22 mouse cellular contexts compared by ENCODE assay signal in genomic region chr4:155005278-155005677, GRCm38 (mm10). TPM values are rescaled to one million over a fixed set of nuclear protein-coding genes. Genes with fewer than 3 reads are reported as not detected.
DNase-seq lines count a peak whose midpoint lies in the region; ATAC-seq and TF ChIP-seq lines count a peak whose summit lies in the region.
"Had no signal": no experiment of that assay in that cellular context is flagged by ENCODE, and none has a peak within 500 bp of the region (broad histone marks: within the 10 kb centered on the region; RNA-seq: fewer than 3 reads in every experiment).

No protein-coding gene starts in this region.

- 86% methylated on average over 3 of the region's 3 CpGs for whole genome bisulfite sequencing in forebrain, postnatal 0 days
- WGBS in forebrain, embryonic 13.5 days, result 88% methylated on average over 3 of the region's 3 CpGs
- WGBS in hindbrain, postnatal 0 days, result 91% methylated on average over 3 of the region's 3 CpGs
- 91% methylated on average over 3 of the region's 3 CpGs for WGBS in hindbrain, embryonic 10.5 days
- WGBS in midbrain, embryonic 10.5 days, result 88% methylated on average over 3 of the region's 3 CpGs
- 88% methylated on average over 3 of the region's 3 CpGs for WGBS in midbrain, postnatal 0 days

- H3K4me2 ChIP-seq in forebrain, postnatal 0 days (ENCODE audit: low read depth), result no peak overlapping the region
- H3K4me2 ChIP-seq in forebrain, embryonic 13.5 days, result no peak overlapping the region
- H3K4me2 ChIP-seq in hindbrain, postnatal 0 days (ENCODE audit: low read depth, low read length), result no peak overlapping the region
- H3K4me2 ChIP-seq in midbrain, postnatal 0 days (ENCODE audit: low read depth, low read length, poor library complexity, severe bottlenecking), result no peak overlapping the region
- H3K4me2 ChIP-seq: heart, embryonic 12.5 days; heart, embryonic 15.5 days had no signal

- H3K9ac ChIP-seq in forebrain, postnatal 0 days, result no peak overlapping the region
- no peak overlapping the region for H3K9ac ChIP-seq in forebrain, embryonic 13.5 days
- H3K9ac ChIP-seq in hindbrain, postnatal 0 days (replicated peaks; ENCODE audit: low read length), result no peak overlapping the region
- no peak overlapping the region for H3K9ac ChIP-seq in midbrain, postnatal 0 days (replicated peaks; ENCODE audit: low read length, poor library complexity, severe bottlenecking)
- H3K9ac ChIP-seq: heart, embryonic 12.5 days; heart, embryonic 15.5 days had no signal

- H3K27ac ChIP-seq in forebrain, postnatal 0 days (ENCODE audit: low read depth, low read length), result no peak overlapping the region
- H3K27ac ChIP-seq in forebrain, embryonic 13.5 days, result no peak overlapping the region
- H3K27ac ChIP-seq in hindbrain, postnatal 0 days, result no peak overlapping the region
- H3K27ac ChIP-seq in hindbrain, embryonic 10.5 days, result no peak overlapping the region
- H3K27ac ChIP-seq in midbrain, embryonic 10.5 days (replicated peaks), result 0 out of 2 replicates have a peak overlapping the region, but pooled peaks have one; percentile 30
- H3K27ac ChIP-seq in midbrain, postnatal 0 days (ENCODE audit: low read depth, low read length), result no peak overlapping the region
- H3K27ac ChIP-seq: forebrain, embryonic 10.5 days; heart, embryonic 15.5 days had no signal

- no peak overlapping the region for H3K4me3 ChIP-seq in forebrain, postnatal 0 days (ENCODE audit: low read depth, low read length)
- no peak overlapping the region for H3K4me3 ChIP-seq in forebrain, embryonic 13.5 days
- no peak overlapping the region for H3K4me3 ChIP-seq in hindbrain, postnatal 0 days (ENCODE audit: low read length)
- no peak overlapping the region for H3K4me3 ChIP-seq in hindbrain, embryonic 10.5 days
- no peak overlapping the region for H3K4me3 ChIP-seq in midbrain, embryonic 10.5 days
- no peak overlapping the region for H3K4me3 ChIP-seq in midbrain, postnatal 0 days (ENCODE audit: low read depth, low read length)
- H3K4me3 ChIP-seq: forebrain, embryonic 10.5 days; heart, embryonic 12.5 days; heart, embryonic 15.5 days had no signal

- peaks cover 3% of the 10 kb centered on the region; the same call in 1 of the 2 replicates for H3K36me3 ChIP-seq in forebrain, postnatal 0 days (ENCODE audit: insufficient read depth)
- H3K36me3 ChIP-seq in forebrain, embryonic 13.5 days (ENCODE audit: poor library complexity, severe bottlenecking), result no peaks in the 10 kb centered on the region
- H3K36me3 ChIP-seq in hindbrain, postnatal 0 days (ENCODE audit: insufficient read depth, low read length), result no peaks in the 10 kb centered on the region
- no peaks in the 10 kb centered on the region for H3K36me3 ChIP-seq in hindbrain, embryonic 10.5 days
- H3K36me3 ChIP-seq in midbrain, embryonic 10.5 days, result no peaks in the 10 kb centered on the region
- peaks cover 6% of the 10 kb centered on the region; the same call in 1 of the 2 replicates for H3K36me3 ChIP-seq in midbrain, postnatal 0 days (ENCODE audit: insufficient read depth, low read length)
- H3K36me3 ChIP-seq: forebrain, embryonic 10.5 days; heart, embryonic 12.5 days; heart, embryonic 15.5 days had no signal

- no peaks in the 10 kb centered on the region for H3K4me1 ChIP-seq in forebrain, postnatal 0 days (ENCODE audit: insufficient read depth)
- H3K4me1 ChIP-seq in forebrain, embryonic 13.5 days, result 0 out of 2 replicates have a peak, but pooled peaks cover 9% of the 10 kb centered on the region
- H3K4me1 ChIP-seq in hindbrain, postnatal 0 days (ENCODE audit: insufficient read depth, low read length), result 0 out of 2 replicates have a peak, but pooled peaks cover under 1% of the 10 kb centered on the region
- H3K4me1 ChIP-seq in hindbrain, embryonic 10.5 days (replicated peaks), result peaks cover 17% of the 10 kb centered on the region
- H3K4me1 ChIP-seq in midbrain, embryonic 10.5 days, result peaks cover 14% of the 10 kb centered on the region
- no peaks in the 10 kb centered on the region for H3K4me1 ChIP-seq in midbrain, postnatal 0 days (ENCODE audit: insufficient read depth, low read length)
- H3K4me1 ChIP-seq: heart, embryonic 15.5 days had no signal

- TF ChIP-seq CTCF in forebrain, postnatal 0 days (IDR thresholded peaks at IDR 0.05; ENCODE audit: low read depth), result no peak
- TF ChIP-seq CTCF in hindbrain, postnatal 0 days (IDR thresholded peaks at IDR 0.05; ENCODE audit: low read depth), result no peak
- no peak for TF ChIP-seq CTCF in midbrain, postnatal 0 days (IDR thresholded peaks at IDR 0.05)

- no peaks in the 10 kb centered on the region for H3K27me3 ChIP-seq in forebrain, postnatal 0 days (ENCODE audit: insufficient read depth, low read length)
- H3K27me3 ChIP-seq in forebrain, embryonic 13.5 days, result no peaks in the 10 kb centered on the region
- no peaks in the 10 kb centered on the region for H3K27me3 ChIP-seq in hindbrain, postnatal 0 days (ENCODE audit: insufficient read depth, low read length)
- no peaks in the 10 kb centered on the region; the same call in 1 of the 2 replicates for H3K27me3 ChIP-seq in hindbrain, embryonic 10.5 days (ENCODE audit: insufficient read depth, poor library complexity, severe bottlenecking)
- H3K27me3 ChIP-seq in midbrain, embryonic 10.5 days (ENCODE audit: low read depth, poor library complexity, severe bottlenecking), result 0 out of 2 replicates have a peak, but pooled peaks cover 5% of the 10 kb centered on the region
- H3K27me3 ChIP-seq in midbrain, postnatal 0 days (ENCODE audit: insufficient read depth, low read length), result no peaks in the 10 kb centered on the region

- H3K9me3 ChIP-seq in forebrain, postnatal 0 days (ENCODE audit: low read length), result no peaks in the 10 kb centered on the region
- no peaks in the 10 kb centered on the region for H3K9me3 ChIP-seq in forebrain, embryonic 13.5 days (replicated peaks)
- no peaks in the 10 kb centered on the region for H3K9me3 ChIP-seq in hindbrain, postnatal 0 days (ENCODE audit: low read length)
- no peaks in the 10 kb centered on the region for H3K9me3 ChIP-seq in hindbrain, embryonic 10.5 days
- no peaks in the 10 kb centered on the region for H3K9me3 ChIP-seq in midbrain, embryonic 10.5 days (replicated peaks)
- no peaks in the 10 kb centered on the region for H3K9me3 ChIP-seq in midbrain, postnatal 0 days (ENCODE audit: low read length)
- H3K9me3 ChIP-seq: forebrain, embryonic 10.5 days; heart, embryonic 12.5 days; heart, embryonic 15.5 days had no signal

- peak; percentile 63 for ATAC-seq in forebrain, postnatal 0 days
- no peak for ATAC-seq in forebrain, embryonic 13.5 days
- 0 out of 2 replicates have a peak, but pooled peaks have one; percentile 36 for ATAC-seq in hindbrain, postnatal 0 days
- ATAC-seq in midbrain, postnatal 0 days (ENCODE audit: low FRiP score), result no peak
- ATAC-seq: activated CD4-positive, CD25-positive, alpha-beta regulatory T cell, adult 4 months; forebrain, embryonic 14.5 days had no signal

- DNase-seq in forebrain, postnatal 0 days, result no peak
- DNase-seq in hindbrain, postnatal 0 days (ENCODE audit: low spot score), result no peak
- DNase-seq in hindbrain, embryonic 10.5 days (ENCODE audit: low spot score), result no peak
- no peak for DNase-seq in midbrain, embryonic 10.5 days (ENCODE audit: low spot score)
- no peak for DNase-seq in midbrain, postnatal 0 days (ENCODE audit: low spot score)
- DNase-seq in spleen, postnatal 4 days (ENCODE audit: low spot score in 2 of 2), result no peak
- DNase-seq: adrenal gland, adult 8-10 months; adrenal gland, postnatal 25 days; cerebellum, adult 18-20 months; cerebellum, adult 9-10 months; cerebellum, postnatal 14 days; gastrocnemius, postnatal 25 days; heart, adult 18-20 months; heart, postnatal 10 days; heart, postnatal 36 days had no signal

RNA-seq across cellular contexts. Expression of gene Pank4, which starts 41.4 kb away (rescaled TPM):
- total RNA-seq in forebrain, postnatal 0 days (2014; rRNA removed), result 39.7 and 40.0 TPM in 2 replicates
- polyA plus RNA-seq in forebrain, postnatal 0 days (2015; fragmentation: Nextera tagmentation; extraction: Ambion mirVana), result 20.4 and 22.6 TPM in 2 replicates
- polyA plus RNA-seq in forebrain, embryonic 13.5 days (2015; fragmentation: Nextera tagmentation; extraction: Ambion mirVana), result 41.1 and 45.0 TPM in 2 replicates
- 34.5 and 40.9 TPM in 2 replicates for total RNA-seq in hindbrain, postnatal 0 days (2014; rRNA removed)
- polyA plus RNA-seq in hindbrain, postnatal 0 days (2015; fragmentation: Nextera tagmentation; extraction: Ambion mirVana), result 25.2 and 28.1 TPM in 2 replicates
- 39.9 and 46.5 TPM in 2 replicates for polyA plus RNA-seq in hindbrain, embryonic 10.5 days (2016; fragmentation: Nextera tagmentation; extraction: Ambion mirVana)
- 47.6 and 48.6 TPM in 2 replicates for polyA plus RNA-seq in midbrain, embryonic 10.5 days (2016; fragmentation: Nextera tagmentation; extraction: Ambion mirVana)
- 36.7 and 39.8 TPM in 2 replicates for total RNA-seq in midbrain, postnatal 0 days (2014; rRNA removed)
- polyA plus RNA-seq in midbrain, postnatal 0 days (2015; fragmentation: Nextera tagmentation; extraction: Ambion mirVana), result 27.3 and 28.8 TPM in 2 replicates

RNA-seq across cellular contexts. Expression of gene Hes5, which starts 44.6 kb away (rescaled TPM):
- 92.2 and 100 TPM in 2 replicates for total RNA-seq in forebrain, postnatal 0 days (2014; rRNA removed)
- polyA plus RNA-seq in forebrain, postnatal 0 days (2015; fragmentation: Nextera tagmentation; extraction: Ambion mirVana), result 107 and 120 TPM in 2 replicates
- 243 and 266 TPM in 2 replicates for polyA plus RNA-seq in forebrain, embryonic 13.5 days (2015; fragmentation: Nextera tagmentation; extraction: Ambion mirVana)
- 149 and 177 TPM in 2 replicates for total RNA-seq in hindbrain, postnatal 0 days (2014; rRNA removed)
- polyA plus RNA-seq in hindbrain, postnatal 0 days (2015; fragmentation: Nextera tagmentation; extraction: Ambion mirVana), result 106 and 122 TPM in 2 replicates
- 534 and 601 TPM in 2 replicates for polyA plus RNA-seq in hindbrain, embryonic 10.5 days (2016; fragmentation: Nextera tagmentation; extraction: Ambion mirVana)
- 690 and 827 TPM in 2 replicates for polyA plus RNA-seq in midbrain, embryonic 10.5 days (2016; fragmentation: Nextera tagmentation; extraction: Ambion mirVana)
- total RNA-seq in midbrain, postnatal 0 days (2014; rRNA removed), result 111 and 115 TPM in 2 replicates
- 165 and 180 TPM in 2 replicates for polyA plus RNA-seq in midbrain, postnatal 0 days (2015; fragmentation: Nextera tagmentation; extraction: Ambion mirVana)
- total RNA-seq: adrenal gland, adult 8-10 months; adrenal gland, postnatal 25 days; gastrocnemius, adult 8-10 months; gastrocnemius, postnatal 25 days; heart, postnatal 10 days; heart, postnatal 36 days had no signal

RNA-seq across cellular contexts. Expression of gene Plch2, which starts 51.3 kb away (rescaled TPM):
- total RNA-seq in forebrain, postnatal 0 days (2014; rRNA removed), result 32.1 and 42.1 TPM in 2 replicates
- polyA plus RNA-seq in forebrain, postnatal 0 days (2015; fragmentation: Nextera tagmentation; extraction: Ambion mirVana), result 11.7 and 17.4 TPM in 2 replicates
- 5.9 and 6.3 TPM in 2 replicates for polyA plus RNA-seq in forebrain, embryonic 13.5 days (2015; fragmentation: Nextera tagmentation; extraction: Ambion mirVana)
- total RNA-seq in hindbrain, postnatal 0 days (2014; rRNA removed), result 45.7 and 48.8 TPM in 2 replicates
- 12.5 and 12.8 TPM in 2 replicates for polyA plus RNA-seq in hindbrain, postnatal 0 days (2015; fragmentation: Nextera tagmentation; extraction: Ambion mirVana)
- 2.1 and 2.6 TPM in 2 replicates for polyA plus RNA-seq in hindbrain, embryonic 10.5 days (2016; fragmentation: Nextera tagmentation; extraction: Ambion mirVana)
- polyA plus RNA-seq in midbrain, embryonic 10.5 days (2016; fragmentation: Nextera tagmentation; extraction: Ambion mirVana), result 0.57 and 0.72 TPM in 2 replicates
- total RNA-seq in midbrain, postnatal 0 days (2014; rRNA removed), result 49.8 and 51.1 TPM in 2 replicates
- polyA plus RNA-seq in midbrain, postnatal 0 days (2015; fragmentation: Nextera tagmentation; extraction: Ambion mirVana), result 21.1 and 21.7 TPM in 2 replicates
- total RNA-seq: heart, postnatal 10 days; heart, postnatal 36 days had no signal
- polyA plus RNA-seq: activated CD4-positive, CD25-positive, alpha-beta regulatory T cell, adult 4 months had no signal

Comparison
In these comparisons a context has a peak if more than half of its experiments do, and no peak if none do; other contexts are left out.
1. ATAC-seq: peak in forebrain, postnatal 0 days (single experiment) and hindbrain, postnatal 0 days (single experiment); none in forebrain, embryonic 13.5 days (single experiment) and midbrain, postnatal 0 days (single experiment).